Mouse (Mus musculus) natural killer cell, adult 2 months (primary cell): ENCODE data around the gene Rbm4b.

ENCODE experiments used
- DNase-seq, 2 experiments: peaks; one replicate each; pipeline ENCODE4 v3.0.0; 2022; ENCODE audit warnings: low spot score in 2 of 2

Rbm4b gene

DNA sequence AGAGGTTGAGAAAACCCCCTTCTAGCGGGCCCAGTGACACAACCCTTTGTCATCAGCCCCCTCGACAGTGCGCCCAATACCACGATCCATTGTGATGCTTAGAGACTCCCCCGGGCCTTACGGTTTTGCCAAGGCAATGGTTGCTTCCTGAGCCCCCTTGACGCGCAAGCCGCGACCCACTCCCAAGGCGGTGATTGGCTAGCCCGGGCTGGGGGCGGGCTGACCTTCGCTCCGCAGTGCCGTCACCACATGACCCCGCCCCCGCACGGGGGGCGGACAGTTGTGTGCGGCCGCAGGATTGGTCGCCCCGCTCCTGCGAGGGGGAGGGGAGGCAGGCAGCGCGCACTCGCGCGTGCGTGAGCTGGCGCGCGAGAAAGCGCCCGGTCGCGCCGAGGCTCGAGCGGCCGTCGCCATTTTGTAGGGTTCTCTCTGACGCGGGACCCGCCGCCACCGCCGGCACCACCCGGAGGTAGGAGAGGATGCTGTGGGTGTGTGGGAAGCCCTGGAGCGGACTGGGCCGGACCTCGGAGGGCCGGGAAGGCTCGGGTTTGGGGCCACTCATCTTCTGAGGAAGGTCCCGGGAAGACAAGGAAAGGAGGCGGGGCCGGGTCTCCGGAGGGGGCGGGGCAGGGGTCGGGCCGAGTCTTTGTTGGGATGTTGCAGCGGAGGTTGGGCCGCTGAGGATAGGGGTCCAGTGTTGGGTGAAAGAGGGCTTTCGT is at the start of gene Rbm4b:
Gene Rbm4b, plus strand, starts transcription at position 305 of the 719 bp plus-strand sequence.
- peak; percentile 91 to 95 for DNase-seq

DNA sequence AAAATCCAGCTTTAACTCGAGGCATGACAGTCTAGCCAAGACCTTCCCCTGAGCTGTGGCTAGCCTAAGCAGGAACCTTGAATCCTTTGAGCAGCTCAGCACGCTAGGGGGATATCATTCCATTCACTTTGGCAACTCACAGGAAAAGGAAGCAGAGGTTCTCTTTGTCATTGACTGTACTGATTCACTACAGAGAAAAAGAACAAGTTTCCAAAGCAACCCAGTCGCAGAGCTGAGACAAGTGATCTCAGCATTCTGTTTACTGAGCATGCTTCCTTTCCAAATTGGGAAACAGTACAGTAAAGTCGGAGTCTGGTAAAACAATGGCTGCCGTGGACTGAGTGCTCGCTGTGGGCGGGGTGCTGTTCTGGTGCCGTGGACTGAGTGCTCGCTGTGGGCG is 47.5 kb upstream of the Rbm4b start:
- DNase-seq = no peak

DNA sequence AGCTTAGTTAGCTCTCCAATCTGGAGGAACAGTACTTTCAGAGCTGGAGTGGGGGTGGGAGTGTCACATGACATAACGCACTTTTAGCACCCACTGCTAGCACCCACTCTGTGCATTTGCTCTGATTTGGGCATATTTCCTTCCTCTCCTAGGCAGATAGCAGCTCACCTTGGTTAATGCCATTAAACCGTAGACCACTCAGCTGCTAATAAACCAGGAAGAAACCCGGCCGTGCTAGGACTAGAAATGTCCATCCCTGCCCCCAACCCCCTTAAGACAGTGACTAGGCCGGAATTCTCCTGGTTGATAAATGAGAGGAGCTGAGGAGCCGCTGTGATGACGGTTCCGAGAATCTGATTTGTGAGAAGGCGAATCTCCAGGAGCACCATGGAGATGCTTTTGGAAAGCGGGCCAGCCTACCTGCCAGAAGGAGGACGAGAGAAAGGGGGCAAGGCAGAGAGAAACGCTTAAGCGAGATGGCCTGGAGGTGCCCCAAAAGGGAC is 45.1 kb upstream of the Rbm4b start, which contains the start of gene Sptbn2:
Gene Sptbn2, plus strand, starts transcription at position 70 of the 503 bp plus-strand sequence.
- DNase-seq = no peak

DNA sequence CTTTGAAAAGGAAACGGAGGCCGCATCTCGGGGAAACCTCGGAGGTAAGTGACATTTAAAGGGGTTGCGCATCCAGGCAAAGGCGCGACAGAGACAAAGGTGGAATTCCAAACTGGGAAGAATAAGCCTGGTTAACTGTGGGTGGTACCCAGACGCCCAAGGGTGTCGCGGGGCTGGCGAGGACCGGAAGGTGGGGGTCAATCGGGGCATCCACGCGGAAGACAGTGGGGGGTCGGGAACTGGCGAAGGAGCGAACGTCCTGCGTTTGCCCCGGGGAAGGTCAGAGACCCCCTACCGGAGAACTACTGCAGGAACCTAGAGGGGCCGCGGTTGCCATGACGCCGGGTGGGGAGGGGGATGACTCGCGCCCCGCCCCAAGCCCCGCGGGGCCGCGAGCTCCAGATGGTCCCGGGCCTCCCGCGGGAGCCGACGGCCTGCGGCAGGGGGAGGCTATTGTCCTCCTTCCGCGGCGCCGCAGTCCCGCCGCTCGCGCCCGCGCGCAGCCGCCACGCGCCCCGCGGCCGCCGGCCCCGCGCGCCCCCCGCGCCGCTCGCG is 44.6 kb upstream of the Rbm4b start:
- no peak for DNase-seq

DNA sequence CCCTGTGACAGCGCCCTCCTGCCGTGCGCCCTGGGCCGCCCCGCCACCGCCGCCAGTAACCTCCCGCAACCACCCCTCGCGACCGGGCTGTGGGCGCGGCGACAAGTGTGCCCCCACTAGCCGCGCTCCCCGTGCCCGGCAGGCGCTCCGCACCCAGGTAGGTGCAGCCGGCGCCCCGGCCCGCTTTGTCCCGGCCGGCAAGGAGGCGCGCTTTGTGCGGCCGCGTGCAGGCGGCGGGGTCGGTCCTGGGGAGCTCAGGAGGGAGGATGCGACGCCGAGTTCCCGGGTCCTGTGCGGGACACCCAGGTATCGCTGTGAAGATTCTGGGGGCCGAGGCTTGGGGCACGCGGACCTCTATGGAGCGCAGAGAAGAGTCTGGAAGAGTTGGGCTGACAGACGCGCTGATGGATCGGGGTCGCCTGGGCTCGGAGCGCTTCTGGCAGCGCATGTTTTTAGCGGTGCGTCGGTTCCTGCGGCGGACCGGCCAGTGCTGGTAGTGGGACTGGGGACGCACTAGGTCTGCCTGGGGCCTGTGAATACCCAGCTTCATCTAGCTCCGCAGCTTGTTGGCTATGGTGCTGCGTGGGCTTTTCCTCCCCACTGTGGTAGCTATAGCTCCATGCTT is 44.0 kb upstream of the Rbm4b start:
- no peak for DNase-seq

DNA sequence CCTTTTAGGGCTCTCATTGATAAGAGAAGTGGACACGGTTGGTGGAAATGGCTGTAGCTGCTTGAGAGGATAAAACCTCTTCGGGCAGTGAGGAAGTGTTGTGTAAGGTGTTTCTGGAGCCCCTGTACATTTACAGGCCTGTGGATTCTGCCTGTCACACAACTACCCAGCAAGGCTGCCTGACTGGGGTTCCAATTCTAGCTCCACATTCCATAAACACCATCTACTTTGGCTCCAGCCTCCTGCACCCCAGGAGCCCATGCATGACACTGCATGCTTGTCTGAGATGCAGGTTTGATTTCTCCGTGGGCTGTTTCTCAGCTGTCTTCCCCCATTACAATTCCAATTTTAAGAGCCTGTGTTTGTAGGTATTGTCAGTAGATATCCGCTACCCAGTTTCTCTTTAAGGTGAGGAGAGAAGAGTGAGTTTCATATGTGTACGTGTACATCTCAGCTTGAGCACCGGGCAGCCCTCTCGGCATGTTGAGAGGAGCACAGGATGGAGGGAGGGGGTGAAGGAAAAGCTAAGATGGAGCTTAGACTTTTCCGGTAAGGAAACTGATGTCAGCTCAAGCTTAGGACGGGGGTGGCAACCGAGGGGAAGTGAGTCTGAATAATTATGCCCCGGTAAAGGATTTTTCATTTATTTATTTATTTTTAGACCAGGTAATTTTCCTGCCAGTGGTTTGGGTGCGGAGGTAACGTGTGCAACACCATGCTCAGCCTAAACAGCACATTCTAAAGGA is 43.3 kb upstream of the Rbm4b start:
- no peak for DNase-seq

DNA sequence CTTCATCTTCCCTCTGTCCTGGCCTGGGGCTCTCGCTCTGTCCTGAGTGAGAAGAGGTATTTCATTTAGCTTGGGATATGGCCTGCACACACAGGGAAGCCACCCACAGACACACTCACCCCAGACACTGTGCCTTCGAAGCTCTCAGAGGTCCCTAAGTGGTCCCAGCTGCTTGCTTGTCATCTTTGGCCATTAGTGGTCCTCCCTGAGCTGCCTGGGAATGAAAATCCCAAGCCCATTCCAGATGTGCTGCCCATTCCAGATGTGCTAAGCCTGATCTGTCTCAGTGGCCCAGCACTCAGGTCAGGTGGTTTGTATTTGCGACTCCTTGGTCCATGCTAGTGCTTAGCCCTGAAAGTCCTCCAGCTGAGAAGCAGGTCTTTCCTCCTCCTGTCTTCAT is 42.4 kb upstream of the Rbm4b start:
- no peak for DNase-seq

DNA sequence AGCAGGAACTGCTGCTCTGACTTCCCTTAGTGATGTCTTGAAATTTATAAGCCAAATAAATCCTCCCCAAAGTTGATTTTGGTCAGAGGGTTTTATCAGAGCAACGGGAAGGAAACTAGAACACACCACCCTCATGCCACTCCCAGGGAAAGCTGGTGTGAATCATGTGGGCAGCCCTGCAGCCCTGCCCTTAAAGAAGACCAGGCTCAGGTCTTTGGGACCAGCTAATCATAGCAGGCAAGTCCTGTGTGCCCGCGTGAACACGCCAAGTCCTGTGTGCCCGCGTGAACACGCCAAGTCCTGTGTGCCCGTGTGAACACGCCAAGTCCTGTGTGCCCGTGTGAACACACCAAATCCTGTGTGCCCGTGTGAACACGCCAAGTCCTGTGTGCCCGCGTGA is 39.5 kb upstream of the Rbm4b start:
- DNase-seq = no peak

DNA sequence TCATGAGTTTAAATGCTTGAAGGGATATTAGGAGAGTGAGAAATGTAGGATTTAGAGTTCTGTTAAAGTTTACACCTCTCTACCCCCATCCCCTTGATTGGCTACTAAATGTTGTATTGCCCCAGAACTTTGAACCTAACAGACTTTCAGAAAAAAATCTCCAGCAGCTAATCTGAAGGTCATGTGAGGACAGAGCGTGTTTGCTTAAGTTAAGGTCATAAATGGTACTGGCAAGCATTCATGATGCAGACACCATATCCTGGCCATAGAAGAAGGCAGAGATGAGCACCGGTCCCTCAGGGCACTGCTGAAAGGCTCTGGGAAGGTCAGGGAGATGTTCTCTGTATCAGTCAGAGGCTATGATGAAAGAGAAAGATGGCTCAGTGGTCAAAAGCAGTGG is 39.0 kb upstream of the Rbm4b start:
- DNase-seq = no peak

DNA sequence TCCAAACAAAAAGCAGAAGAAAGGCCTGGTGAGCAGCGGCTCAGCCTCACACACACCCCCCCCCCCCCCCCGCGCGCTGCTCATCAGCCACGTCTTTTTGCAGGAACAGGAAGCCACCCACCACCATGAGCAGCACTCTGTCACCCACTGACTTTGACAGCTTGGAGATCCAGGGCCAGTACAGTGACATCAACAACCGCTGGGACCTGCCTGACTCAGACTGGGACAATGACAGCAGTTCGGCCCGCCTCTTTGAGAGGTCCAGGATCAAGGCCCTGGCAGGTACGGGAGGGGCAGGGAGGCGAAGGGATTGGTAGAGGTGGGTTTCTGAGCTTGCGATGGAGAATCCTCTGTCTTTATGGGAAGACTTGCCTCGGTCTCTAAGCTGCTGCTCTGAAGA is 37.6 kb upstream of the Rbm4b start:
- no peak for DNase-seq

DNA sequence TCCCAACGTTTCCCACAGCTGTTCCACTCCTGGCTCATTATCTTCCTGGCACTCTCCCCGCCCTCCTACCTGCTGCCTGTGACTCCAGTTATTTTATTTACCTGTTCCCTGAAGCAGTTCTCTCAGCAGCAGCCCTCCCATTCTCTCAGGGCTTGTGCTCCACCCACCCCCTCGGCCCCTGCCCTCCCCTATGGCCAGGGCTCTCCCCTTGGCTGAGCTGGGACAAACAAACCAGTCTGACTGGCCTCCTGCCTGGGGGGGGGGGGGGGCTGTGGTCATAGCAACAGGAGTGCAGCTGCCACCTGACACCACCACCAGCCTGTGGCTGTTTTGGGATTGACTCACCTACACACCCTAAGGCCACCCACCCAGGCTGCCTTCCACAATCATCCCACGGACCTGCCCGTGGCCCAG is 36.9 kb upstream of the Rbm4b start:
- DNase-seq = no peak

DNA sequence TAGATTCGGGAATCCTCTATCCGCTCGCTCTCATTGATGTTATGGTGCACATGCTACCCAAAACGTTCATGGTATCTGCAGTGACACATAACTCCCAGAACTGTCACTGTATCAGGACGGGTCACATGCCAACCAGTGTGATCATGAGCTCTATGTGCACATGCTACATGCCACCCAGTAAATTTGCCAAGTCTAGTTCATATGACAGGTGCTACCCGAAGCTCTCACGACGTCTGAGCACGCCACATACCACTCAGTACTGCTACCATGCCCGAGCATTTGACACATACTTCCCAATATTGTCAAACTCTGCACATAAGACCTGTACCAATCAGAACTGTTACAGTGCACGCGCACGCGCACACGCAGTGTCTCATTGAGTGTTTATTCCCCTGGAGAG is 36.2 kb upstream of the Rbm4b start:
- DNase-seq = no peak

DNA sequence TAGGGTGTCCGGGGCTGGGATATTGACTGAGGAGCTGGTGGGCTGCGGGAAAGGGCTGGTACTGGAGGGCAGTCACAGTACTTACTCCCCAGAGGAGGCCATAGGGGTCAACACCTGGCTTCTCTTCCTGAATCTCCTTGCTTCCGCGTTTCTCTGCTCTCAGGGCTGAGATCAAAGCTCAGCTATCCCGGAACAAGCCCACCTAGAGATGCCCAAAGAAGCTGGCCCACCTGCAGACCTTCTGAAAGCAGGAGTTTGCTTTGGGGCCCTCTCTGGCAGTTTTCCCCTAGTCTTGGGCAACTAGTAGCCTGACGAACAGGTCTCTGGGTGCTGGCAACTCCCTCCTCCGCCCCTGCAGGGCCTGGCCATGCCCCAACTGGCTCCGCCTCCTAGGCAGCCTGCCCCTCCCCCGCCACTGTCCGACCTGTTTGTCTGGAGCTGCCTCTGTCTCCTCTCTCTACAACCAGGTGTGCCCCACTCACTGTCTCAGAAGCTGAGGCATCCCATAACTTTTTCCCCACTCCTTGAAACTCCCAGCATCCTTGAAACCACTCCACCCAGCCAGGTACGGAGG is 35.5 kb upstream of the Rbm4b start:
- DNase-seq = no peak

DNA sequence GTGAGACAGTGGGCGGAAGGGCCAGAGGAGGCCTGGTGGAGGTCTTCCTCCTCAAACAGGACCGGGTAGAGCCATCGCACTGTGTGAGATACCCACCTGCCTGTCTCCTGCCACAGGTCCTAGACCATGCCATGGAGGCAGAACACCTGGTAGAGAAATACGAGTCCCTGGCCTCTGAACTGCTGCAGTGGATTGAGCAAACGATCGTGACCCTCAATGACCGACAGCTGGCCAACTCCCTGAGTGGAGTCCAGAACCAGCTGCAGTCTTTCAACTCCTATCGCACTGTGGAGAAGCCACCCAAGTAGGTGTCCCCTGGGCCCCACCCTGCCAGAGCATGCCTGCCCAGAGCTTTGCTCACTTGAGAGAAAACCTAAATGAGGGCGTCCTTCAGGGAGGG is 27.1 kb upstream of the Rbm4b start:
- no peak for DNase-seq

DNA sequence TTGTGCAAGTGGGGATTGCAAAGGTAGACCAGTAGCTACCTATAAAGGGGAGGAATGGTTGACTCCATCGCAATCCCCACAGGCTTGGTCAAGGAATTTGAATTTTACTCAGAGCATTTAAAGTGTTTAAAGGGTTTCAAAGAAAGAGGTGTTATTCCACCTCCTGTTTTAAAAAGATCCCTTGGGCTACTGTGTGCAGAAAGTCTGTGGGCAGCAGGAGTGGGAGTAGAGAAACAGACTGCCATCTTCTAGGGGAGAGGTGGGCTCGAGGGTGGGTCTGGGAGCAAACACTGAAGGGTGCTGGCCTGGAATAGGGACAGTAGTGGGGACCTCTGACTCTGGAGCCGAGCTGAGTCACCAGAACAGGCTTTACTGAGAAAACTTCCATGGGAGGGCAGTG is 23.2 kb upstream of the Rbm4b start:
- DNase-seq = no peak

DNA sequence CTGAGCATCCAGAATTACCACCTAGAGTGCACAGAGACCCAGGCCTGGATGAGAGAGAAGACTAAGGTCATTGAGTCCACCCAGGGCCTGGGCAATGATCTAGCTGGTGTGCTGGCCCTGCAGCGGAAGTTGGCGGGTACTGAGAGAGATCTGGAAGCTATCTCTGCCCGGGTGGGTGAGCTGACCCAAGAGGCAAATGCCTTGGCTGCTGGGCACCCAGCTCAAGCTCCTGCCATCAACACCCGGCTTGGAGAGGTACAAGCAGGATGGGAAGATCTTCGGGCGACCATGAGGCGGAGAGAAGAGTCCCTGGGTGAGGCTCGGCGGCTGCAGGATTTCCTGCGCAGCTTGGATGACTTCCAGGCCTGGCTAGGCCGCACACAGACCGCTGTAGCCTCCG is 18.4 kb upstream of the Rbm4b start:
- no peak for DNase-seq

DNA sequence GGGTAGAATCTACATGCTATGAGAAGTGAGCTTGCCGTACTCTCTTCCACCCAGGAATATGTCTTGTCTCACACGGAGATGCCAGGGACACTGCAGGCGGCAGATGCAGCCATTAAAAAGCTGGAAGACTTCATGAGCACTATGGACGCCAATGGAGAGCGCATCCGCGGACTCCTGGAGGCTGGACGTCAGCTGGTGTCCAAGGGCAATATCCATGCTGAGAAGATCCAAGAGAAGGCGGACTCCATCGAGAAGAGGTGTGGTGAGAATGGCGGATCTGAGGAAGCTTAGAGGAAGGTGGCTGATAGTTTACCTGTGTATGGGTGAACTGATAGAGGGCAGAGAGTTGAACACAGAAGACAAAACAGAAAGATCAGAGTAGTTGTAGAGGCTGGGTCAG is 17.2 kb upstream of the Rbm4b start:
- DNase-seq = no peak

DNA sequence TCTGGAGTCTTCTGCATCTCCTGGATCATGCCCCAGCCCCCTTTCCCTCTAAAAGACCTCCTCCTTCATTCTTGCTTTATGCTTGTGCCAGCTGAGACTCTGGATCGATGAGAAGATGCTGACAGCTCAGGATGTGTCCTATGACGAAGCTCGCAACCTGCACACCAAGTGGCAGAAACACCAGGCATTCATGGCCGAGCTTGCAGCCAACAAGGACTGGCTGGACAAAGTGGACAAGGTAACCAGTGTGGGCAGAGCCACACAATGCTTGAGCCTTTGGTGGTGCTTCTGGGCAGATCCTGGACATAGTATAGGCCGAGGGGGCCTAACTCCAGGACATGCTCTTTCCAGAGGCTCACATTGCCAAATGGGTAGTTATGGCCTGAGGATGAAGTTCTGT is 16.5 kb upstream of the Rbm4b start:
- DNase-seq = no peak

DNA sequence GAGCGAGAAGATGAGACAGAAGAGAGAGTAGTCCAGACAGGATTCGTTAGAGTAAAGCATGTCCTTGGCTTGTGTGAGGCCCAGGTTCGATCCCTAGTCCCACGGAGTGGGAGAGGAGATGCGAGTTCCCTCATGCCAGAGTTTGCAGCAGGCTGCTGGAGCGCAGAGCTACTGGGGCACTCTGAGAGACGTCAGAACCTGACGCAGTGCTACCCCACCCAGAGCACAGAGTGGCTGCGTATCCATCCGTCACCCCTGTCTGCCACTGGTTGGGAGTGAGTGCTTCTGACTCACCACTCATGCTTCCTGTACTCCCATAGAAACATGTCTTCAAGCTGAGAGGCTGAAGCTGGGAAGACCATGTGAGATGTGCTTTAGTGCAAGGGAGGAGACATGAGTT is 14.8 kb upstream of the Rbm4b start:
- DNase-seq = no peak

DNA sequence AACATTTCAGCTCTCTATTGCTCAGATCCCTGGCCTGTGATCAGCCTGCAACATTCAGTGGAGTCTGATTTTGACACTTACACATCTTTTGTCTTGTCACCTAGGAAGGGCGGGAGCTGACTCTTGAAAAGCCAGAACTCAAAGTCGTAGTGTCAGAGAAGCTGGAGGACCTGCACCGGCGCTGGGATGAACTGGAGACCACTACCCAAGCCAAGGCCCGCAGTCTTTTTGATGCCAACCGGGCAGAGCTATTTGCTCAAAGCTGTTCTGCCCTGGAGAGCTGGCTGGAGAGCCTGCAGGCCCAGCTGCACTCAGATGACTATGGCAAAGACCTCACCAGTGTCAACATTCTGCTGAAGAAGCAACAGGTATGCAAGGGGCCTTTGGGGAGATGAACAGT is 14.1 kb upstream of the Rbm4b start:
- no peak for DNase-seq

DNA sequence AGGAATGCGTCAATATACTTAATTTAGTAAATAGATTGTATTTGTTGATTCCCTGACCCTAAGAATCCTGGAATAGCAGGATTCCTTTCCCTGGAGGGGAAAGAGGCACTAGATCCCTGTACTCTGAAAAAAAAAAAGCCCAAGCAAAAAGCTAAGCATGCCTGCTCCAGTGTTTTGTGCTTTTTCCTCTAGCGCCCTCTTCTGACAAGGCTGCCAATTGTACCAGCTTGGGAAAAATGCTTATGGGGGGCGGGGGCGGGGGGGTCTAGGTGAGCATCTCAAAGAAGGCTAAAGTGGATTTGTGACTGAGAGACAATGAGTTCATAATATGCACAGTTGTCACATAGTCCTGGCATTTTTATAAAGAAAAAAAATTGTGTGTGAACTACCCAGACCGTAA is 12.8 kb upstream of the Rbm4b start:
- no peak for DNase-seq

DNA sequence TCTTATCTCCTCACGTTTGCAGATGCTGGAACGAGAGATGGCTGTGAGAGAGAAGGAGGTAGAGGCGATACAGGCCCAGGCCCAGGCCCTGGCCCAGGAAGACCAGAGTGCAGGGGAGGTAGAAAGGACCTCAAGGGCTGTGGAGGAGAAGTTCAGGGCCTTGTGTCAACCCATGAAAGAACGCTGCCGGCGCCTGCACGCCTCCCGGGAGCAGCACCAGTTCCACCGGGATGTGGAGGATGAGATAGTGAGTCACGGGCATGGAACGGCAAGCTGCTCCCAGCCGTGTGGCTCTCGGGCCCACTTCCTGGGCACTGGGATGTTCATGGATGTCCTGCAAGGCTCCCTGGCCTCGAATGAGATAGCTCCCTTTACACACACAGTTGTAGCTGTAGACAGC is 12.3 kb upstream of the Rbm4b start:
- no peak for DNase-seq
